8 mouse cellular contexts compared by ENCODE assay signal in genomic region chr5:37895441-37896336, GRCm38 (mm10).
A peak's percentile ranks its signal among the peaks of the same experiment; 100 is the strongest.
DNase-seq lines count a peak whose midpoint lies in the region; ATAC-seq and TF ChIP-seq lines count a peak whose summit lies in the region.

No protein-coding gene starts in this region.

- H3K9ac ChIP-seq in lung, embryonic 14.5 days, result no peak overlapping the region
- no peak overlapping the region for H3K9ac ChIP-seq in hindbrain, embryonic 14.5 days
- no peak overlapping the region for H3K9ac ChIP-seq in neural tube, embryonic 14.5 days (replicated peaks; ENCODE audit: low read depth, low read length)

- TF ChIP-seq POLR2A in lung, adult 2 months (IDR thresholded peaks at IDR 0.05; ENCODE audit: borderline replicate concordance, extremely low read depth, low read depth, low read length), result no peak

- no peak overlapping the region for H3K27ac ChIP-seq in lung, embryonic 14.5 days (ENCODE audit: low read depth)
- H3K27ac ChIP-seq in hindbrain, embryonic 14.5 days, result no peak overlapping the region
- no peak overlapping the region for H3K27ac ChIP-seq in neural tube, embryonic 14.5 days (ENCODE audit: low read depth, low read length)

- no peaks in the 10 kb centered on the region for H3K9me3 ChIP-seq in lung, embryonic 14.5 days (ENCODE audit: low read depth, low read length)
- H3K9me3 ChIP-seq in hindbrain, embryonic 14.5 days (ENCODE audit: control insufficient read depth, low read length), result no peaks in the 10 kb centered on the region
- no peaks in the 10 kb centered on the region for H3K9me3 ChIP-seq in neural tube, embryonic 14.5 days (ENCODE audit: control insufficient read depth, low read length)

- peak; percentile 41; the same call in 1 of the 2 replicates for TF ChIP-seq CTCF in lung, embryonic 14.5 days (IDR thresholded peaks at IDR 0.05; ENCODE audit: low read depth)
- no peak for TF ChIP-seq CTCF in lung, adult 2 months (IDR thresholded peaks at IDR 0.05; ENCODE audit: insufficient read depth, low read length)

- no peaks in the 10 kb centered on the region for H3K4me1 ChIP-seq in lung, embryonic 14.5 days (ENCODE audit: insufficient read depth)
- H3K4me1 ChIP-seq in lung, adult 2 months (ENCODE audit: control insufficient read depth, insufficient read depth, low read length), result no peaks in the 10 kb centered on the region
- H3K4me1 ChIP-seq in hindbrain, embryonic 14.5 days (replicated peaks; ENCODE audit: control insufficient read depth, insufficient read depth, low read length), result peaks cover 34% of the 10 kb centered on the region
- H3K4me1 ChIP-seq in neural tube, embryonic 14.5 days (ENCODE audit: control insufficient read depth, insufficient read depth, low read length), result peaks cover 10% of the 10 kb centered on the region

- no peak for DNase-seq in frontal cortex, postnatal 25 days (ENCODE audit: low spot score in 2 of 2)
- peak; percentile 76 for DNase-seq in lung, embryonic 14.5 days
- no peak for DNase-seq in lung, adult 2 months
- peak; percentile 69 for DNase-seq in hindbrain, embryonic 14.5 days (ENCODE audit: low spot score)
- no peak for DNase-seq in cerebellum, postnatal 4 days (ENCODE audit: low spot score in 2 of 2)

- no peaks in the 10 kb centered on the region for H3K36me3 ChIP-seq in lung, embryonic 14.5 days (ENCODE audit: insufficient read depth)
- H3K36me3 ChIP-seq in hindbrain, embryonic 14.5 days (replicated peaks; ENCODE audit: control insufficient read depth, insufficient read depth), result no peaks in the 10 kb centered on the region
- H3K36me3 ChIP-seq in neural tube, embryonic 14.5 days (ENCODE audit: control insufficient read depth, insufficient read depth, low read length), result no peaks in the 10 kb centered on the region

- H3K4me2 ChIP-seq in lung, embryonic 14.5 days, result no peak overlapping the region
- H3K4me2 ChIP-seq in hindbrain, embryonic 14.5 days (replicated peaks), result no peak overlapping the region
- no peak overlapping the region for H3K4me2 ChIP-seq in neural tube, embryonic 14.5 days (ENCODE audit: low read depth, low read length)

- ATAC-seq in frontal cortex, adult (ENCODE audit: low TSS enrichment), result 0 out of 2 replicates have a peak, but pooled peaks have one; percentile 31
- no peak for ATAC-seq in lung, embryonic 14.5 days (ENCODE audit: insufficient read depth)
- ATAC-seq in hindbrain, embryonic 14.5 days (ENCODE audit: low FRiP score), result peak; percentile 39
- ATAC-seq in neural tube, embryonic 14.5 days (ENCODE audit: low read depth), result peak; percentile 19; the same call in 1 of the 2 replicates
- no peak for ATAC-seq in megakaryocyte progenitor cell, adult 5-6 weeks (replicated peaks; ENCODE audit: poor library complexity)

- no peak overlapping the region for H3K4me3 ChIP-seq in lung, embryonic 14.5 days (ENCODE audit: low read depth, low read length)
- H3K4me3 ChIP-seq in lung, adult 2 months (replicated peaks; ENCODE audit: extremely low read depth, low read depth, low read length), result no peak overlapping the region
- H3K4me3 ChIP-seq in hindbrain, embryonic 14.5 days (replicated peaks; ENCODE audit: low read length), result no peak overlapping the region
- no peak overlapping the region for H3K4me3 ChIP-seq in neural tube, embryonic 14.5 days (ENCODE audit: low read depth, low read length)

- 8% methylated on average over 19 of the region's 19 CpGs for WGBS in lung, embryonic 14.5 days
- 14% methylated on average over 19 of the region's 19 CpGs for WGBS in lung, adult 2 months
- WGBS in hindbrain, embryonic 14.5 days, result 2% methylated on average over 19 of the region's 19 CpGs
- 4% methylated on average over 19 of the region's 19 CpGs for WGBS in neural tube, embryonic 14.5 days

- peaks cover 52% of the 10 kb centered on the region for H3K27me3 ChIP-seq in lung, embryonic 14.5 days (ENCODE audit: insufficient read depth, low read length)
- peaks cover 44% of the 10 kb centered on the region for H3K27me3 ChIP-seq in hindbrain, embryonic 14.5 days (ENCODE audit: control insufficient read depth, insufficient read depth, low read length)
- peaks cover 20% of the 10 kb centered on the region for H3K27me3 ChIP-seq in neural tube, embryonic 14.5 days (ENCODE audit: control insufficient read depth, insufficient read depth, low read length)

Comparison
In these comparisons a context has a peak if more than half of its experiments do, and no peak if none do; other contexts are left out.
1. DNase-seq: peak in lung, embryonic 14.5 days (single experiment) and hindbrain, embryonic 14.5 days (single experiment); none in frontal cortex, postnatal 25 days (0 of 2), lung, adult 2 months (single experiment) and cerebellum, postnatal 4 days (0 of 2).
2. ATAC-seq: peak in frontal cortex, adult (single experiment), hindbrain, embryonic 14.5 days (single experiment) and neural tube, embryonic 14.5 days (single experiment); none in lung, embryonic 14.5 days (single experiment) and megakaryocyte progenitor cell, adult 5-6 weeks (single experiment).